In the genomic region with DNA sequence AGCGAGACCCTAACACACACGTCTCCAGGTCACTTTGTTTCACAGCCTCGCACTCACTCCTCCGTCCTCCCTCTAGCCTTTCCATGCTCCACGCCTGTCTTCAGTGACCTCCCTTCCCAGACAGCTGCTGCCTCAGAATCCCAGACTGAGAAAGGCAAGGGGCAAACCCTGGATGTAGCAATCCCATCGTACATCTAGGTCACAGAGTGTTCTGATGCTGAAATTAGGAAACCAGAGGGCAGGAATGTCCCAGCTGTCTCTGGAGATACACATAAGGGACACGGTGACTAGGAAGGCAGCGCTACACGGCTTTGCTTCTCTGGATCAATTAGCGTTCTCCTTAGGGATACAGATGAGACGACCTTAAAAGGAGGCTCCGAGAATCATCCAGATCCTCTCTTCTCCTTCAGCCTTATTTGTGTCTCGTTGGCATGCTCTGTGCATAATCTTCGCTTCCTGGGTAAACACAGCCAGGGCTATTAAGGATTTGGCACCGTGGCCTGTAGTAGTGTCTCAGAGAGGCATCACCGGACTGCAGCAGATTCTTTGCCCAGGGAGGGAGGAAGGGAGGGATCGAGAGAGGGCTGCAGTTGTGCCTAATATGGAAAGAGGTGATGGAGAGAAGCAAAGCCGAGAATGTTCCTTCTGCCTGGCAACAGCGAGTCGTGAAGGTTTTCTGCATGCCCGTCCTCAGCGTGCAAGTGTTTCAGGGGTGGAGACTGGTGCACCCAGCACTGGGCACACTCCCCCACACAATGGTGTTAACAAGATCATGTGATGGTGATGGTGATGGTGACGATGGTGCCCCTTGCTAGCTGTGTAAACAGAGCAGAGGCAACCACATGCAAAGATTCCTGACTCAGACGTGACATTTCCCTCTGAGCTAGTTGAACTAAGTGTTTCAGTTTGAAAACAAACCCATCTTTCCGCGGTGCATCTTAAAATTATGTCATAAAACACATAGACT, we compare ENCODE assay signal across 15 mouse cellular contexts. TPM values are rescaled to one million over a fixed set of nuclear protein-coding genes. Genes with fewer than 3 reads are reported as not detected.
A peak's percentile ranks its signal among the peaks of the same experiment; 100 is the strongest.
DNase-seq lines count a peak whose midpoint lies in the region; ATAC-seq and TF ChIP-seq lines count a peak whose summit lies in the region.
"Had no signal": no experiment of that assay in that cellular context is flagged by ENCODE, and none has a peak within 500 bp of the region (broad histone marks: within the 10 kb centered on the region; RNA-seq: fewer than 3 reads in every experiment).

No protein-coding gene starts in this region.

- H3K4me3 ChIP-seq in heart, adult 2 months = 0 out of 2 replicates have a peak overlapping the region, but pooled peaks have one; percentile 2
- no peak overlapping the region for H3K4me3 ChIP-seq in lung, adult 2 months (replicated peaks; ENCODE audit: extremely low read depth, low read depth, low read length)
- no peak overlapping the region for H3K4me3 ChIP-seq in kidney, embryonic 14.5 days (ENCODE audit: low read length)
- H3K4me3 ChIP-seq: embryonic facial prominence, embryonic 12.5 days; forebrain, embryonic 12.5 days; liver, embryonic 15.5 days; midbrain, embryonic 10.5 days; neural tube, embryonic 12.5 days had no signal

- ATAC-seq in inflammation-experienced regulatory T-cells, adult 6 months = peak; percentile 71
- no peak for ATAC-seq in kidney, embryonic 14.5 days (ENCODE audit: low FRiP score, low TSS enrichment)

- H3K4me1 ChIP-seq in heart, adult 2 months (ENCODE audit: control insufficient read depth, insufficient read depth, low read length) = peaks cover 6% of the 10 kb centered on the region
- peaks cover 7% of the 10 kb centered on the region; the same call in 1 of the 2 replicates for H3K4me1 ChIP-seq in lung, adult 2 months (ENCODE audit: control insufficient read depth, insufficient read depth, low read length)
- no peaks in the 10 kb centered on the region for H3K4me1 ChIP-seq in kidney, embryonic 14.5 days (ENCODE audit: control insufficient read depth, insufficient read depth, low read length)
- H3K4me1 ChIP-seq: embryonic facial prominence, embryonic 12.5 days; forebrain, embryonic 12.5 days; liver, embryonic 15.5 days; neural tube, embryonic 12.5 days had no signal

- peak; percentile 14; the same call in 1 of the 2 replicates for TF ChIP-seq POLR2A in heart, adult 2 months (IDR thresholded peaks at IDR 0.05; ENCODE audit: insufficient read depth, low read depth, low read length)
- TF ChIP-seq POLR2A in lung, adult 2 months (IDR thresholded peaks at IDR 0.05; ENCODE audit: borderline replicate concordance, extremely low read depth, low read depth, low read length) = no peak

- no peak overlapping the region for H3K4me2 ChIP-seq in kidney, embryonic 14.5 days (replicated peaks; ENCODE audit: low read depth, low read length)
- H3K4me2 ChIP-seq: embryonic facial prominence, embryonic 12.5 days; forebrain, embryonic 12.5 days; liver, embryonic 15.5 days; neural tube, embryonic 12.5 days had no signal

- TF ChIP-seq CTCF in heart, adult 2 months (IDR thresholded peaks at IDR 0.05) = no peak
- TF ChIP-seq CTCF in lung, adult 2 months (IDR thresholded peaks at IDR 0.05; ENCODE audit: insufficient read depth, low read length) = no peak

- 0 out of 2 replicates have a peak, but pooled peaks have one; percentile 3 for TF ChIP-seq EP300 in heart, adult 2 months (IDR thresholded peaks at IDR 0.05; ENCODE audit: insufficient read depth, low read depth, low read length)

- no peak overlapping the region for H3K9ac ChIP-seq in heart, adult 2 months (ENCODE audit: low read depth, low read length)
- H3K9ac ChIP-seq in kidney, embryonic 14.5 days (ENCODE audit: low read depth, low read length) = no peak overlapping the region
- H3K9ac ChIP-seq: embryonic facial prominence, embryonic 12.5 days; forebrain, embryonic 12.5 days; liver, embryonic 15.5 days; neural tube, embryonic 12.5 days had no signal

- DNase-seq in heart, adult 2 months = peak in 1 of 2 experiments; percentile 58
- DNase-seq in heart, postnatal 25 days (ENCODE audit: low spot score) = no peak
- peak; percentile 42 to 60 for DNase-seq in lung, adult 18-20 months
- DNase-seq in lung, adult 2 months = no peak
- no peak for DNase-seq in spleen, adult 12 weeks (ENCODE audit: low spot score)
- DNase-seq: cerebellum, adult 8-10 months; retina, postnatal 1 day; thymus, postnatal 36 days had no signal

- no peaks in the 10 kb centered on the region for H3K27me3 ChIP-seq in heart, adult 2 months (ENCODE audit: control insufficient read depth, insufficient read depth, low read length)
- H3K27me3 ChIP-seq in kidney, embryonic 14.5 days (ENCODE audit: control insufficient read depth, insufficient read depth, low read length) = no peaks in the 10 kb centered on the region
- H3K27me3 ChIP-seq: embryonic facial prominence, embryonic 12.5 days; forebrain, embryonic 12.5 days; liver, embryonic 15.5 days; neural tube, embryonic 12.5 days had no signal

- H3K27ac ChIP-seq in heart, adult 2 months = peak overlapping the region; percentile 76
- H3K27ac ChIP-seq in kidney, embryonic 14.5 days (ENCODE audit: low read depth, low read length) = no peak overlapping the region
- H3K27ac ChIP-seq: embryonic facial prominence, embryonic 12.5 days; forebrain, embryonic 12.5 days; liver, embryonic 15.5 days; midbrain, embryonic 10.5 days; neural tube, embryonic 12.5 days had no signal

- no peaks in the 10 kb centered on the region for H3K9me3 ChIP-seq in kidney, embryonic 14.5 days (ENCODE audit: control insufficient read depth, low read length)
- H3K9me3 ChIP-seq: embryonic facial prominence, embryonic 12.5 days; forebrain, embryonic 12.5 days; liver, embryonic 15.5 days; midbrain, embryonic 10.5 days; neural tube, embryonic 12.5 days had no signal

- peaks cover 2% of the 10 kb centered on the region; the same call in 1 of the 2 replicates for H3K79me2 ChIP-seq in heart, adult 2 months (replicated peaks; ENCODE audit: control insufficient read depth, insufficient read depth, low read length)

- H3K36me3 ChIP-seq in heart, adult 2 months (ENCODE audit: control insufficient read depth, insufficient read depth, low read length) = peaks cover 4% of the 10 kb centered on the region; the same call in 1 of the 2 replicates
- no peaks in the 10 kb centered on the region for H3K36me3 ChIP-seq in kidney, embryonic 14.5 days (ENCODE audit: control insufficient read depth, insufficient read depth, low read length)
- H3K36me3 ChIP-seq: embryonic facial prominence, embryonic 12.5 days; forebrain, embryonic 12.5 days; liver, embryonic 15.5 days; midbrain, embryonic 10.5 days; neural tube, embryonic 12.5 days had no signal

- 58% methylated on average over 26 of the region's 26 CpGs for WGBS in heart, adult 2 months
- 56% methylated on average over 26 of the region's 26 CpGs for WGBS in lung, adult 2 months
- 80% methylated on average over 26 of the region's 26 CpGs for WGBS in kidney, embryonic 14.5 days

- intact Hi-C loops in heart, adult 2 months (cut with DNase I) = no loop called here
- intact Hi-C loops in heart, postnatal 25 days (cut with DNase I) = no loop called here

RNA-seq across cellular contexts. Expression of gene Zfp622, which starts 35.6 kb away (rescaled TPM):
- 10 to 100 TPM; 22.5 to 25.4 TPM for total RNA-seq in heart, adult 2 months (2021)
- 8.3 and 13.9 TPM in 2 replicates for polyA plus RNA-seq in heart, adult 2 months (2012; rRNA removed)
- 10 to 100 TPM; 21.1 to 22.2 TPM for total RNA-seq in heart, postnatal 25 days (2021)
- polyA plus RNA-seq in lung, adult 2 months (2012; rRNA removed) = 13.6 and 17.5 TPM in 2 replicates
- 10 to 100 TPM in 2 of 3 experiments, 1 to 10 TPM in 1; 9.7 to 16.7 (median 11.3) TPM for polyA plus RNA-seq in inflammation-experienced regulatory T-cells, adult 6 months (2017; shearing (Covaris generic))
- polyA plus RNA-seq in kidney, embryonic 14.5 days (2014; fragmentation: Nextera tagmentation; extraction: Ambion mirVana) = 38.1 and 38.4 TPM in 2 replicates

Comparison
In these comparisons a context has a peak if more than half of its experiments do, and no peak if none do; other contexts are left out.
1. DNase-seq: peak in lung, adult 18-20 months (2 of 2); none in heart, postnatal 25 days (single experiment), lung, adult 2 months (single experiment) and spleen, adult 12 weeks (single experiment).